Mouse (Mus musculus): ENCODE measurements at regions not wholly inside any gene's neighbourhood (a gene's known extent, or its start where the extent isn't known, plus 50 kb on each side); places are given as distances from the start of the nearest gene placed in this dataset.
"Not testable (repeated sequence)": the region's sequence is repeated elsewhere in the genome, so short reads cannot be mapped to it uniquely, and the experiment has no call there.

DNA sequence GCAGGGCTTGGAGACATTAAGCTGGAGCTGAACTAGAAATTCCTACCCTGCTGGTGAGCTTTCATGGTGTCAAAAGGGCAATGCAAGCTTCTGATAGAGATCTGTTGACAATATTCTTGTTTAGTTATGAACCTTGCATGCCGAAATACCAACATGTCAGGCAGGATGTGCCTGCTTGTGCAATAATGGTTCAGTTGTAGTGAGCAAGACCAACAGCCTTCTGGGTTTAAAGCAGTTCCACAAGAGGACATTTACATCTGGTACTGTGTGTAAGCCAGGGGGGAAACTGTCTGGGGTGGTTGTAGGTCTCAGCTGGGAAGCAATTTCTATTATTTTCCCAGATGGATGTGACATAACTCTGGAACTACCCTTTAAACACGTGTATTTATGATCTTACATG, 987.6 kb upstream of the Gm38303 start:
- H3K27ac ChIP-seq, result no peak overlapping the region
- ATAC-seq (replicated peaks), result no peak
- no peak overlapping the region for H3K4me2 ChIP-seq
- H3K4me1 ChIP-seq, result no peaks in the 10 kb centered on the region
- H3K4me3 ChIP-seq, result no peak overlapping the region
- H3K36me3 ChIP-seq (replicated peaks), result no peaks in the 10 kb centered on the region
- no peaks in the 10 kb centered on the region for H3K9me3 ChIP-seq
- no peaks in the 10 kb centered on the region for H3K27me3 ChIP-seq (replicated peaks)
- 69% methylated on average over 2 of the region's 2 CpGs for WGBS
- H3K9ac ChIP-seq, result no peak overlapping the region

DNA sequence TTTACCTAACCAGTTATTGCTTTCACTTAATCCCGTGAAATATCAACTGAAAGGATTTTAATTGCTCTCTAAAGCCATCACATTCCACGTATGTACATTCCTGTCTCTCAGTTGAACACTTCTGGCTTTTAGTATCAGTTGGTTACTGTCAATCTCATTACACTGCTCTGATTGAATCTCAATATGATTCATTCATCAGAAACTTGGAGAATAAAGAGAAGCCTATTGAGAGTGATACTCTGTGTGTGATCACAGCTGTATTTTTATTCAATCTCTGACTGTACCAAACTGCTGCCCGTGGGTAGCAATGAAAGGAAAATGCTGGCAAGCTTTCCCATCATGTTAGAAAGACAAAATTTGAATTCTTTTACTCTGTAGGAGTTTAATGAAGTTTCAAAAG, 957.5 kb upstream of the Gm38303 start:
- Histone ChIP-seq H3K27me3 (replicated peaks) (no peaks in the 10 kb centered on the region), H3K4me3 (no peak overlapping the region), H3K9ac (no peak overlapping the region), H3K9me3 (no peaks in the 10 kb centered on the region), H3K27ac (no peak overlapping the region), H3K4me2 (no peak overlapping the region), H3K4me1 (no peaks in the 10 kb centered on the region), H3K36me3 (replicated peaks) (no peaks in the 10 kb centered on the region)
- 74% methylated on average over 3 of the region's 3 CpGs for WGBS
- ATAC-seq (replicated peaks), result no peak

- H3K9ac ChIP-seq, result no peak overlapping the region
- H3K27me3 ChIP-seq (replicated peaks), result no peaks in the 10 kb centered on the region
- no peaks in the 10 kb centered on the region for H3K4me1 ChIP-seq
- no peak overlapping the region for H3K27ac ChIP-seq
- H3K36me3 ChIP-seq (replicated peaks), result no peaks in the 10 kb centered on the region
- WGBS, result 89% methylated on average over 3 of the region's 3 CpGs
- H3K9me3 ChIP-seq, result no peaks in the 10 kb centered on the region
- ATAC-seq (replicated peaks), result no peak
- no peak overlapping the region for H3K4me2 ChIP-seq
- H3K4me3 ChIP-seq, result no peak overlapping the region
Measured at GRCm38 (mm10) chr3:11261052-11261451, 925.6 kb upstream of the Gm38303 start.

GRCm38 (mm10) chr3:11213996-11214395, 878.5 kb upstream of the Gm38303 start:
- 89% methylated on average over 2 of the region's 2 CpGs for WGBS
- Histone ChIP-seq H3K27ac (no peak overlapping the region), H3K4me3 (no peak overlapping the region), H3K4me2 (no peak overlapping the region), H3K9me3 (no peaks in the 10 kb centered on the region), H3K27me3 (replicated peaks) (no peaks in the 10 kb centered on the region), H3K9ac (no peak overlapping the region), H3K36me3 (replicated peaks) (no peaks in the 10 kb centered on the region), H3K4me1 (no peaks in the 10 kb centered on the region)
- ATAC-seq (replicated peaks), result no peak

DNA sequence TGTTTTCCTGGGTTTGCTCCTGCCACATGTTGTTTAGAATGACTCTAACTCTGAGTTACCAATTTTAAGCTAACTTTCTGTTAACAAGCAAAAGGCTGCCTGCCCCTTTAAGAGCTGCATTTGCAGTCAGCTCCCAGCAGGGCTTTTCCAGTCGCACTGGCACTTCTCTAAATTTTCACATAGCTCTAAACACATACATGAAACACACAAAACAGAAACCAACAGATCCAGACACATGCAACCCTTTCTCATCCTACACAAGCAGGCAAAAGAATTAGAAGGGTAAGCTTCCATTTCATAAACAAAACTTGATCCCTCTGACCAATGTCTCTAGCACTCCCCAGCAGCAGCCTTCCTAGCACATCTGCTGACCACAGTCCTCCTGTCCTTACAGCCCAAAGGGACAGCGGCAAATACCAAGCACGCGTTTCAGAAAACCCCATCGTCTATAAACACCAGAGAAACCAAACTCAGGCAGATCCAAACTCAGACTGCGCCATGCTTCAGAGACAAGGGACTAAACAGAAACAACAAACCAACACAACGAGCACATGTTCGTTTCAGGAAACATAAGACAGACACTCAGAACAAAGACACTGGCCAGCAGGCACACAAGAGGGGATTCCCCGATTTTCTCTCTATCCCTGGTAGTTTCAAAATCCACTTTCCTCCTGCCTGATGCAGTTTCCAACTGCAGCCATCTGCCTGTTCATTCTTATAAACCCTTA, 877.6 kb upstream of the Gm38303 start:
- not testable (repeated sequence) for H3K9me3 ChIP-seq; H3K27me3 ChIP-seq (replicated peaks); H3K27ac ChIP-seq; H3K9ac ChIP-seq; H3K36me3 ChIP-seq (replicated peaks); ATAC-seq (replicated peaks); H3K4me1 ChIP-seq
- peak overlapping the region; percentile 6; the same call in 1 of the 2 replicates for H3K4me3 ChIP-seq
- peak overlapping the region; percentile 22 for H3K4me2 ChIP-seq
- 35% methylated on average over 9 of the region's 9 CpGs for WGBS

- WGBS, result 27% methylated on average over 4 of the region's 4 CpGs
- H3K9ac ChIP-seq; H3K9me3 ChIP-seq; H3K4me3 ChIP-seq; ATAC-seq (replicated peaks); H3K4me1 ChIP-seq; H3K27me3 ChIP-seq (replicated peaks); H3K4me2 ChIP-seq; H3K36me3 ChIP-seq (replicated peaks); H3K27ac ChIP-seq: not testable (repeated sequence)
Measured at GRCm38 (mm10) chr3:11212290-11212912, 876.9 kb upstream of the Gm38303 start.

DNA sequence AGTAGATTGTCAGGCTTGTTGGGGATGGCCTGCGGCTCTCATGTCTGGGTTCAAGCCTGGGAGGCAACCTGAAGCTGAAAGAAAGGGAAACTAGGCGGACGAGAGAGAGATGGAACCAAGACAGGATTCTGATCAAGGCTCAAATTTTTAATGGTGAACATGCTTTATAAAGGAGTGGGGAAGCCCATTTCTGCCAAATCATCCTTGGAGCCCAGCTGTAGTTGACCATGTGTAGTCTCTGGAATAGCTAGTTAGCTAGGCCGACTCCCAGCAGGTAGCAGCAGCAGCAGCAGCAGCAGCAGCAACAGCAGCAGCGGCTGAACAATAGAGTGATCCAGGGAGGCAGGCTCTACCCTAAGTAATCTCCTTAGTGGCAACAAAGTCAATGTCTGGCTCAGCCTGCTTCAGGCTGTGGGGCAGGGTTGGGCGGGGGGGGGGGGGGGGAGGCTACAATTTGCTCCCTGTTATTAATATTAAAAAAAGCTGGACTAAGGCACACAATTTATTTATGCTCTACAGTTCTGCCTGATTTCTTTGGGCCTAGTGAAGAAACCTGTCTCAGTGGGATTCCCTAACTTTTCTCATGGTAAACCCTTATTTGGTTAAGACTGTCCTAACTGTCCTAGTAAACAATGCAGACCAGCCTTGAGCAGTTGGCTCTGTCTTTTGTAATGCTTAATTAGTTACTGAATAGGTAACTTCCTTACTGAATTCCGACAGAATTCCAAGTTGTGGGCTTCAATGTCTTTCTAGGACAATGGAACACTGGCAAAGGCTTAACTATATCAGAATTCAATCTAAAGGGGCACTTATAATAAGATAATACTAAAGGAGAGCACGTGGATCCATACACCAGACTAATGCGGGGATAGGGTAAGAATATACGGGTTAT, 875.7 kb upstream of the Gm38303 start:
- H3K4me2 ChIP-seq; H3K27ac ChIP-seq; H3K27me3 ChIP-seq (replicated peaks); H3K4me1 ChIP-seq; H3K9me3 ChIP-seq; H3K9ac ChIP-seq; H3K4me3 ChIP-seq; H3K36me3 ChIP-seq (replicated peaks); ATAC-seq (replicated peaks): not testable (repeated sequence)
- 46% methylated on average over 10 of the region's 10 CpGs for WGBS

DNA sequence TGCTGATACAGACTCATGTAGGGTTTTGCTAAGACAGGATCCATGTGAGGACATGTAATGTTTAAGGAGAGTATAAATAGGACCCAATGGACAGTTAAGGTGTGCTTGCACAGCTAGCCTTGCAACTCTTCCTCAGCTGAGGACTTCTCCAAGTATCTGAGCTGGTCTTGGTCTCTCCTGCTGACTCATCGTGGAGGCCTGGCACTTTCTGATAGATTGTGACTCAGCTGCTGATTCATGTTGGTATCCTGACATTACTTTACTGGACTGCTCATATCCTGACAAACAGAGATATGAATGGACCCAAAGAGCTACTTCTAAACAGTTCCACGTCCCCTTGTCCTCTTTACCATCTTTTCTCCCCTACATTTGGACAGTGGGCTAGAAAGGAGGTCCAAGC, 838.5 kb upstream of the Gm38303 start:
- H3K9ac ChIP-seq, result no peak overlapping the region
- H3K36me3 ChIP-seq (replicated peaks), result no peaks in the 10 kb centered on the region
- no peaks in the 10 kb centered on the region for H3K9me3 ChIP-seq
- H3K4me3 ChIP-seq, result no peak overlapping the region
- H3K27ac ChIP-seq, result no peak overlapping the region
- no peaks in the 10 kb centered on the region for H3K4me1 ChIP-seq
- WGBS, result 76% methylated on average over 2 of the region's 2 CpGs
- no peak for ATAC-seq (replicated peaks)
- no peaks in the 10 kb centered on the region for H3K27me3 ChIP-seq (replicated peaks)
- no peak overlapping the region for H3K4me2 ChIP-seq

DNA sequence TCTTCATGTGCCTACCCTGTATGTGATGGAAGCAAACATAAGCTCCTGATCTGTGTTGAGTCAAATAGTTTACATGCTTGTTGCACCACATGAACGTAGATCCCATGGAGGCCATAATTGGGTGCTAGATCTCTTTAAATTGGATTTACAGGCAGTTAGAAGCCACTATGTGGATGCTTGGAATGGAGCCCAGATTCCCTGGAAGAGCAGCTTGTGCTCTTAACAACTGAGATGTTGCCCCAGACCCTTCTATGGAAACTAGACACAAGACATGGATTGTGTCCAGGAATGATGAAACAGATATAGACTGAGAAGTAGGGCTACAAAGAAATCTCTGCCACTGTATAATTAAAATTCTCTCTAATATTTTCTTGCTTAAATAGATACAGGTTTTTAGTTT, 819.9 kb upstream of the Gm38303 start:
- Histone ChIP-seq H3K4me3 (no peak overlapping the region), H3K9me3 (no peaks in the 10 kb centered on the region), H3K27me3 (replicated peaks) (no peaks in the 10 kb centered on the region), H3K36me3 (replicated peaks) (no peaks in the 10 kb centered on the region), H3K27ac (no peak overlapping the region), H3K4me2 (no peak overlapping the region), H3K4me1 (no peaks in the 10 kb centered on the region), H3K9ac (no peak overlapping the region)
- ATAC-seq (replicated peaks), result no peak
- WGBS, result 72% methylated on average over 1 of the region's 1 CpGs

Measured in midbrain, embryonic 15.5 days (tissue).